Mouse (Mus musculus) thymus, adult 18-20 months (tissue): ENCODE results near the gene Rab37.

Experiments
- DNase-seq, 2 experiments: peaks; one replicate each; pipeline ENCODE4 v3.0.0; 2022; ENCODE audit warnings: mixed read lengths in 2 of 2

Rab37 gene

DNA sequence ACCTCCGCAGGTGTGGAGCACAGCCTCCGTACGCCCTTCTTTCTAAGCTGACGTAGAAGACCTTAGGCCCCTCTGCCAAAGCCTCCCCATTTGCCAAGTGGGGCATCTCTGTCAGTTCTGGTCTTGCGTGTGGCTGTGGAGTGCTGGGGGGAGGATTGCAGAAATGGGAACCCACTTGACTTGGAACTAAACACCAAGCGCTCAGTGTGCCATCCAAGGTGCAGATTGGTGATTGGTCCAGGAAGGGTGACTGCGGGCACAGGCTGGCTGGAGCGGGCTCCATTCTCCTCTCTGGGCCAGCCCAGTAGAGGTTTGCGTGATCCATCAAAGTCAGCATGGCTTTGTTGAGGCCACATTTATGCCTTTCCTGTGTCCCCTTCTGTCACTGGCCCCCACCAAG lies 111.5 kb downstream of the Rab37 start:
- DNase-seq = no peak

DNA sequence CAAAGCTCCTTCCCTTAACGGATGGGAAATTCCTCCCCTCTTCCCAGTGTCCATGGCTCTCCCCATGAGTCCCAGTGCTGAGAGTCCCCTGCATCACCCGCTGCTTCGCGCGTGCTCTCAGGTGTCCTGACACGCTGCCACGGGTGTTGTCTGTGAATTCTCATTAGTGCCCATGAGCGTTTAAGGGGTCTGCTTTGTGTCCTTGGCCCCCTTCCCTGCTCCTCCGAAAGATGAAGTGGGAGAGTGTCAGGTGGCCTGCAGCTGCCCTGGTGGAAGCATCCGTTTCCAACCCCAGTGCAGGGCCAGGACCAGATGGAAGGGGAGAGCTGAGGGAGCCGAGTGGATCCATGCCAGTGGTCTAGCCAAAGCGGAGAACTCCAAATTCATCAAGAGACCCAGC lies 116.9 kb downstream of the Rab37 start:
- no peak for DNase-seq

- no peak for DNase-seq
Observed at GRCm38 (mm10) chr11:115208776-115209732, 117.8 kb downstream of the Rab37 start.

GRCm38 (mm10) chr11:115209958-115210357 lies 118.7 kb downstream of the Rab37 start:
- DNase-seq = no peak
